Mouse (Mus musculus) brain, embryonic 14.5 days (tissue): Measurements from ENCODE around the gene Egfl7. TPM values are rescaled to one million over a fixed set of nuclear protein-coding genes. Genes with fewer than 3 reads are reported as not detected.
A peak's percentile ranks its signal among the peaks of the same experiment; 100 is the strongest.

Source experiments
- DNase-seq: peaks from one replicate; pipeline ENCODE4 v3.0.0-alpha.2; 2011; ENCODE audit warnings: low read depth
- CTCF ChIP-seq: fragments of 200-500 bp; IDR thresholded peaks from 2 replicates; pipeline ENCODE4 v1.5.1; 2012; ENCODE audit warnings: inconsistent platforms, mild to moderate bottlenecking, moderate library complexity, borderline replicate concordance; ENCODE audit not compliant: insufficient read depth, insufficient read length; ENCODE audit errors: extremely low read depth
- POLR2A ChIP-seq: fragments of 200-500 bp; IDR thresholded peaks from 2 replicates; pipeline ENCODE4 v1.6.1; 2012; ENCODE audit warnings: mild to moderate bottlenecking, inconsistent platforms, borderline replicate concordance; ENCODE audit not compliant: poor library complexity, insufficient read depth, insufficient read length, severe bottlenecking; ENCODE audit errors: extremely low read depth
- polyA plus RNA-seq: library from polyadenylated mRNA; depleted of rRNA; stranded (reverse); fragments of >200 nt; gene quantifications from 2 replicates; pipeline ENCODE4 v1.2.3, GENCODE M21; 2012; rRNA removed

The Egfl7 gene
- polyA plus RNA-seq, 1 experiment = 139 TPM

DNA sequence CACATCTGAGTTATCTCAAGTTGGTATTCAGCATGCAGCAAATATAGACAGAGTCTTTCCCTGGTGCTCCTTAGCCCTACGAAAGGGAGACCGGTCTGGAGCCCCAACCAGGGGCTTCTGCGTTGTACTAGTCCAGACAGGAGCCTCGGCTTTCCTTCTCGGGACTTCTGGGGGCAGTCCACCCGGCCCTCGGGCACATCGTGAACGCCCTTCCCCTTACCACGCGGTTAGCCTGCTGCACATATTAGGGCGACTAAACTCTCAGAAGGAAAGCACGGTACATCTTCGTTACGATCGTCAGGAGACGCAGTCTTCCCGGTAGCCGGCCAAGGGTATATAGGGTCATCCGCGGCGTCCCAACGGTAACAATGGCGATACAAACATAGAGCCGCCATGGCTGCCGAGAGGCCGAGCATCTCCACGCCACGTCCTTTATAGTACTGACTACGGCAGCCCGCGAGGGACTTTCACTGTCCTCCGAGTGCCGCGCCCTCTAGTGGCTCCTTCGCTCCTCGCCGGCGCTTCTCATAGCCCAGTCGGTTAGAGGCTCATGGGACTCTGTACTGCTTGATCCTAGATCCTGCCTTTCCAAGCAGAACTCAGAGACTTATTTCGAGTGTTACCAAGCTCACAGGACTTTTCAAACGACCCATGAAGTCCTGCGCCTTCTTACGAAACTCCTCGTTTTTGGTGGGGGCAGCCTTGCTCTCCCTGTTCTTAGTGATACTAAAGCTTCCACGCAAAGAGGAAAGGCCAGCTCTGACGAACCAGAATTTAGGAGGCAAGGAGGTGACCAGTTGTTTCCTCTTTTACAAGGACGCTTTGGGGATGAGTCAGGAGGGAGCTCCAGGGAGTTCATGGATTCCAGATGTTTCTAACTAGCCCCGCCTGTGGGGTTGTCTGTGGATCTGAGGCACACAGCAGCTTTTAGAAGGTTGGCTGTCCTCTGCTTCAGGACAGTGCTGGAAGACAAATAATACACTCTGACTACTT, 60.3 kb downstream of the Egfl7 start:
- peak; percentile 97 for DNase-seq
- TF ChIP-seq CTCF (peak; percentile 95), POLR2A (peak; percentile 92; the same call in 1 of the 2 replicates)

DNA sequence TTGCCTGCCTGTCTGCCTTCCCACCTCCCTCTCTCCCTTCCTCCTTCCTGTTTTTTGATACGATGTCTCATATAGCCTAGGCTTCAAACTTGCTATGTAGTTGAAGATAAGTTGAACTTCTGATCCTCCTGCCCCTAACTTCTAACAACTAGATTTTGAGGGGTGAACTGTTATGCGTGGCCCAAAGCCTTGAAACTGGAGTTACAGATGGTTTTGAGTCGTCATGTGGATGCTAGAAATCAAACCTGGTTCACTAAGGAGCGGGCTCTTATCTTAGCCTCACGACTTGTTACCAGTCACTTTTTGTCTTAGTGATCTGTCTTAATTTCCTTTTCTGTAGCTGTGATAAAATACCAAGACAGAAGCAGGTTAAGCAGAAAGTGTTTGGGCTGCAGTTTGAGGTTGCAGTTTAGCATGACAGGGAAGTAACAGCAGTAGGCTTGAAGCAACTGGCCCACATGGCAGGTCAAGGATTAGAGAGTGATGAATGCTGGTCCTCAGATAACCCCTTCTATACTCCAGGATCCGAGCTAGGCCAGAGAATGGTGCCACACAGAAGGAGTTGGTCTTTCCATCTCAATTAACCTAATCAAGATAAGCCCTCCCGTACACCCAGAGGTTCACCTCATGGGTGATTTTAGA, 61.3 kb downstream of the Egfl7 start:
- DNase-seq = no peak
- TF ChIP-seq CTCF = no peak
- no peak for TF ChIP-seq POLR2A

Other genes starting within 250 kb of the Egfl7 start
- 31.0 and 32.8 TPM in 2 replicates for gene Dnlz, start 227.9 kb upstream of the Egfl7 start, polyA plus RNA-seq
- 1.8 and 2.2 TPM in 2 replicates for gene Card9, start 219.1 kb upstream of the Egfl7 start, polyA plus RNA-seq
- gene Snapc4, start 199.4 kb upstream of the Egfl7 start, polyA plus RNA-seq = 52.9 and 53.8 TPM in 2 replicates
- gene Entr1, start 190.7 kb upstream of the Egfl7 start, polyA plus RNA-seq = 222 and 255 TPM in 2 replicates
- 116 and 133 TPM in 2 replicates for gene Pmpca, start 190.7 kb upstream of the Egfl7 start, polyA plus RNA-seq
- 39.4 and 44.8 TPM in 2 replicates for gene Inpp5e, start 170.8 kb upstream of the Egfl7 start, polyA plus RNA-seq
- gene Sec16a, start 134.8 kb upstream of the Egfl7 start, polyA plus RNA-seq = 50.0 and 60.0 TPM in 2 replicates
- 30.5 and 42.4 TPM in 2 replicates for gene Notch1, start 63.4 kb upstream of the Egfl7 start, polyA plus RNA-seq
- gene Gm20532, start 6.6 kb downstream of the Egfl7 start, polyA plus RNA-seq = not detected in 2 replicates
- gene Agpat2, start 24.4 kb downstream of the Egfl7 start, polyA plus RNA-seq = 5.5 and 6.1 TPM in 2 replicates
- gene Fam69b, start 48.4 kb downstream of the Egfl7 start, polyA plus RNA-seq = 119 and 133 TPM in 2 replicates
- gene Lcn4, start 91.3 kb downstream of the Egfl7 start, polyA plus RNA-seq = not detected in 2 replicates